Mouse (Mus musculus) spleen, adult 12 weeks (tissue): ENCODE measurements around the gene St6galnac3.
A peak's percentile ranks its signal among the peaks of the same experiment; 100 is the strongest.

Experiments
- DNase-seq: peaks from one replicate; pipeline ENCODE4 v3.0.0; 2022; ENCODE audit warnings: low spot score

Gene St6galnac3

GRCm38 (mm10) chr3:153277389-153277999, 447.5 kb downstream of the St6galnac3 start:
- DNase-seq, result no peak

GRCm38 (mm10) chr3:153276830-153277388, 448.1 kb downstream of the St6galnac3 start:
- no peak for DNase-seq

- no peak for DNase-seq
Measured at GRCm38 (mm10) chr3:153276101-153276829, 448.7 kb downstream of the St6galnac3 start.

GRCm38 (mm10) chr3:153272241-153272640, 452.7 kb downstream of the St6galnac3 start:
- no peak for DNase-seq

- DNase-seq, result no peak
Measured at GRCm38 (mm10) chr3:153267397-153267796, 457.6 kb downstream of the St6galnac3 start.

GRCm38 (mm10) chr3:153261985-153262384, 463.0 kb downstream of the St6galnac3 start:
- no peak for DNase-seq

- DNase-seq, result no peak
Measured at GRCm38 (mm10) chr3:153260225-153260933, 464.6 kb downstream of the St6galnac3 start.

- DNase-seq, result no peak
Measured at GRCm38 (mm10) chr3:153255910-153256309, 469.1 kb downstream of the St6galnac3 start.

- no peak for DNase-seq
Measured at GRCm38 (mm10) chr3:153251653-153252052, 473.3 kb downstream of the St6galnac3 start.

GRCm38 (mm10) chr3:153250598-153251257, 474.2 kb downstream of the St6galnac3 start:
- peak; percentile 58 for DNase-seq

- no peak for DNase-seq
Measured at GRCm38 (mm10) chr3:153248866-153249265, 476.1 kb downstream of the St6galnac3 start.

- DNase-seq, result no peak
Measured at GRCm38 (mm10) chr3:153248029-153248428, 476.9 kb downstream of the St6galnac3 start.

- no peak for DNase-seq
Measured at GRCm38 (mm10) chr3:153242524-153242923, 482.4 kb downstream of the St6galnac3 start.

- DNase-seq, result no peak
Measured at GRCm38 (mm10) chr3:153241134-153241533, 483.8 kb downstream of the St6galnac3 start.

GRCm38 (mm10) chr3:153240366-153240765, 484.6 kb downstream of the St6galnac3 start:
- no peak for DNase-seq

- no peak for DNase-seq
Measured at GRCm38 (mm10) chr3:153238381-153238780, 486.6 kb downstream of the St6galnac3 start.

GRCm38 (mm10) chr3:153236262-153236661, 488.7 kb downstream of the St6galnac3 start:
- no peak for DNase-seq

GRCm38 (mm10) chr3:153222611-153223402, 502.2 kb downstream of the St6galnac3 start:
- no peak for DNase-seq

- DNase-seq, result no peak
Measured at GRCm38 (mm10) chr3:153219391-153219790, 505.6 kb downstream of the St6galnac3 start.

- no peak for DNase-seq
Measured at GRCm38 (mm10) chr3:153208186-153208585, 516.8 kb downstream of the St6galnac3 start.

- no peak for DNase-seq
Measured at GRCm38 (mm10) chr3:153204046-153204445, 520.9 kb downstream of the St6galnac3 start.
